Mouse (Mus musculus) layer of hippocampus, adult 2 months (tissue): ENCODE data around the gene Fam117a. TPM values are rescaled to one million over a fixed set of nuclear protein-coding genes. Genes with fewer than 3 reads are reported as not detected.
A peak's percentile ranks its signal among the peaks of the same experiment; 100 is the strongest.

Source experiments
- DNase-seq, 2 experiments: peaks; one replicate each; pipeline ENCODE4 v3.0.0; 2022; ENCODE audit warnings: low spot score in 2 of 2
- H3K27ac ChIP-seq: fragments of 200-600 bp; 2 replicates; pipeline ENCODE4 v1.8.1; 2022
- H3K4me3 ChIP-seq: fragments of 200-600 bp; 2 replicates; pipeline ENCODE4 v1.8.1; 2022; ENCODE audit warnings: mild to moderate bottlenecking
- CTCF ChIP-seq: fragments of 200-600 bp; conservative IDR thresholded peaks from 2 replicates; pipeline ENCODE4 v1.8.1; 2022; ENCODE audit warnings: antibody characterized with exemption, mild to moderate bottlenecking, moderate library complexity
- total RNA-seq, 2 experiments: library from RNA; stranded (reverse); gene quantifications; 2 replicates each; pipeline ENCODE4 v1.2.3; 2021

Fam117a gene
- total RNA-seq, 2 experiments from 2014 or later = 4.1 to 6.0 TPM

- Histone ChIP-seq H3K4me3 (no peak overlapping the region), H3K27ac (no peak overlapping the region)
- TF ChIP-seq CTCF = no peak
- no peak for DNase-seq
Measured at GRCm38 (mm10) chr11:95354945-95355660, 18.3 kb downstream of the Fam117a start.

GRCm38 (mm10) chr11:95355661-95356011, 18.8 kb downstream of the Fam117a start:
- no peak for TF ChIP-seq CTCF
- DNase-seq = no peak
- Histone ChIP-seq H3K27ac (no peak overlapping the region), H3K4me3 (no peak overlapping the region)

GRCm38 (mm10) chr11:95356039-95356438, 19.2 kb downstream of the Fam117a start:
- DNase-seq = no peak
- Histone ChIP-seq H3K4me3 (no peak overlapping the region), H3K27ac (no peak overlapping the region)
- no peak for TF ChIP-seq CTCF

- DNase-seq = peak; percentile 33 to 41
- no peak for TF ChIP-seq CTCF
- Histone ChIP-seq H3K27ac (peak overlapping the region; percentile 87), H3K4me3 (no peak overlapping the region)
Measured at GRCm38 (mm10) chr11:95356469-95357273, 19.9 kb downstream of the Fam117a start.

GRCm38 (mm10) chr11:95358263-95358662, 21.4 kb downstream of the Fam117a start:
- no peak for TF ChIP-seq CTCF
- no peak for DNase-seq
- H3K27ac ChIP-seq = peak overlapping the region; percentile 87
- H3K4me3 ChIP-seq = no peak overlapping the region

- Histone ChIP-seq H3K27ac (no peak overlapping the region), H3K4me3 (no peak overlapping the region)
- DNase-seq = no peak
- TF ChIP-seq CTCF = no peak
Measured at GRCm38 (mm10) chr11:95364388-95364787, 27.6 kb downstream of the Fam117a start.

GRCm38 (mm10) chr11:95365596-95365995, 28.8 kb downstream of the Fam117a start:
- Histone ChIP-seq H3K4me3 (no peak overlapping the region), H3K27ac (peak overlapping the region; percentile 78)
- TF ChIP-seq CTCF = no peak
- peak; percentile 46 to 73 for DNase-seq

GRCm38 (mm10) chr11:95366280-95366897, 29.6 kb downstream of the Fam117a start:
- no peak for DNase-seq
- Histone ChIP-seq H3K27ac (peak overlapping the region; percentile 78), H3K4me3 (no peak overlapping the region)
- TF ChIP-seq CTCF = peak; percentile 53

GRCm38 (mm10) chr11:95367011-95367735, 30.4 kb downstream of the Fam117a start:
- peak overlapping the region; percentile 78 for H3K27ac ChIP-seq
- TF ChIP-seq CTCF = no peak

GRCm38 (mm10) chr11:95368231-95368823, 31.5 kb downstream of the Fam117a start:
- H3K27ac ChIP-seq = no peak overlapping the region
- no peak for TF ChIP-seq CTCF
- no peak overlapping the region for H3K4me3 ChIP-seq
- DNase-seq = no peak

More at GRCm38 (mm10) chr11:95367011-95367735, 30.4 kb downstream of the Fam117a start:
- no peak overlapping the region for H3K4me3 ChIP-seq
- no peak for DNase-seq

- DNase-seq = no peak
- no peak for TF ChIP-seq CTCF
Measured at GRCm38 (mm10) chr11:95368871-95369270, 32.1 kb downstream of the Fam117a start.

More at GRCm38 (mm10) chr11:95368871-95369270, 32.1 kb downstream of the Fam117a start:
- H3K27ac ChIP-seq = no peak overlapping the region
- H3K4me3 ChIP-seq = no peak overlapping the region
